Mouse (Mus musculus) heart, adult 9 months (tissue): ENCODE measurements around the gene Slc39a13.
"Not testable (repeated sequence)": the region's sequence is repeated elsewhere in the genome, so short reads cannot be mapped to it uniquely, and the experiment has no call there.

ENCODE experiments used
- DNase-seq, 2 experiments: peaks; one replicate each; pipeline ENCODE4 v3.0.0; 2022; ENCODE audit warnings: low spot score in 2 of 2

Gene Slc39a13

DNA sequence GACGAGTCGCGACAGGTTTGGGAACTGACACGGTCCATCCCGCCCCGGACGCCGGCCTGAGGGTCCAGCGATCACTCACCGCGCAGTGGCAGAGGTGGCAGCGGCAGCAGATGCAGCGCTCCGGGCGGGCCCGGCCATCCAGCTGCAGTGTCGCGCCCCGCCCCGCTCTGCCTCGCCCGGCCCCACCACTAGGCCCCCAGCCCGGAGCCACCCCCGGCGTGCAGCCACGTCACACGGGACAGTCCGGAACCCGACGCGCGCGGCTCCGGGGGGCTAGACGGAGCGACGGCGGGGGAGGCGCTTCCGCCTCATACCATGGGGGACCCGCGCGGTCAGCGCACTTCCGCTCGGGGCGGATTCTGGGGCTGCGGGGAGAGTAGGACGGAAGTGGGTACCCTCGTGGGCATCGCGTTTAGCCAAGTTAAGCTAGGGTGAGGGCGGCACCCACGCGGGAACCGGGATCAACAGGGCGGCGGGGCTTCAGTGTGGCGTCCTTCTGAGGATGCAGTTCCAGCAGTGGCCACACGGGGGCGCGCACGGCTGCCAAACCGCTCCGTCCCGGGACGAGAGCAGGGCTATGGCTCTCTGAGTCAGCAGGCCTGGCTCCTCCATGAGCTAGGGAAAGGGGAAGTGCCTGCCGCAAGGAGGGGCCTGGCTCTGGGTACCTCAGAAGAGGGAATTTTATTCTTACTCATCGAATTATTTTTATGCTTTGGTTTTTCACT lies at the start of gene Slc39a13:
Slc39a13 (minus strand) TSS at position 342 of the 725 bp plus-strand sequence.
- DNase-seq, result peak; percentile 98

DNA sequence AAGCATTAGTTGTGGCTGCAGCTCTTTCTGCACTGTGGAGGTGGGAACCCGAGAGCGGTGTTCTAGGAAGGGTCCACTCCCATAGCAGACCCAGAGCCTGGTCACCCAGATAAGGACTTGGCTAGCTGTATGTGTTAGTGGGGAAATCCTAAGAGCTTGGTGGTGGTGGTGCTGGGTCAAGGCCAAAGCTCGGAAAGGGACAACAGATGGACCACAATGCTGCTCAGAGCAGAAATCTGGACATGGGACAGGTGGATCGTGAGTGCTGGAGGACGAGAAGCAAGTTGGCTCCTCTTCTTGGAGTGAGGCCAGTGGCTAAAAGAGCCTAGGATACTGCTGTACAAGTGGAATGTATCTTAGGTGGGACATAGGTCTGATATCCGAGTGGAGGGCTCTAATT lies 49.3 kb upstream of the Slc39a13 start:
- DNase-seq, result peak in 1 of 2 experiments; percentile 32

DNA sequence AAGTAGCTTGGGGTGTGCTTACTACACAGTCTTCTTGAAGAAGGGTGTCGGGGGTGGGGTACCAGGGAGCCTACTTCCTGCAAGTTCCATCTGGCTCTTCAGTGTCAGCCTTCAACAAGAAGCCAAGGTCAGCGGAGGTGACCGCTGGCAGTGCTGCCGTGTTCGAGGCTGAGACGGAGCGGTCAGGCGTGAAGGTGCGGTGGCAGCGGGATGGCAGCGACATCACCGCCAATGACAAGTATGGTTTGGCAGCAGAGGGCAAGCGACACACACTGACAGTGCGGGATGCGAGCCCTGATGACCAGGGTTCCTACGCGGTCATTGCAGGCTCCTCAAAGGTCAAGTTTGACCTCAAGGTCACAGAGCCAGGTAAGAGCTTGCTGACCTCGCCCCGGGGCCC lies 48.8 kb upstream of the Slc39a13 start:
- DNase-seq, result no peak

DNA sequence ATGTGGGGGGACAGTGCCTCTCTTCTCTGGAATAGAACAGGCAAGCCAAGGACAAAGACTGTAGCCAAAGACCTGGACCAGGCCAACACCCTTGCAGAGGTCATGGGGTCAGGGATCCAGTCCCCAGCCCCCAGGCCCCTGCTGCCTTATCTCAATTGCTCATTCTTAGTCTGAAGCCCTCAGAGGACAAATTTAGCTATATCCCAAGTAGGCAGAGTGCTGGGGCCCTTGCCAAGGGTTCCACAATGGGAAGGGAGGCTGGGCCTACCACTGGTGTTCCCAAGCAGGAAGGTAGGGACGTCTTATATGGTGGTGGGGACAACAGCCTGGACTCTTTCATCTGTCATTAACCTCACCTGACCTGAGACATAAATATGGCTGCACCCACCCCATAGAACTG lies 48.4 kb upstream of the Slc39a13 start:
- peak; percentile 77 to 83 for DNase-seq

DNA sequence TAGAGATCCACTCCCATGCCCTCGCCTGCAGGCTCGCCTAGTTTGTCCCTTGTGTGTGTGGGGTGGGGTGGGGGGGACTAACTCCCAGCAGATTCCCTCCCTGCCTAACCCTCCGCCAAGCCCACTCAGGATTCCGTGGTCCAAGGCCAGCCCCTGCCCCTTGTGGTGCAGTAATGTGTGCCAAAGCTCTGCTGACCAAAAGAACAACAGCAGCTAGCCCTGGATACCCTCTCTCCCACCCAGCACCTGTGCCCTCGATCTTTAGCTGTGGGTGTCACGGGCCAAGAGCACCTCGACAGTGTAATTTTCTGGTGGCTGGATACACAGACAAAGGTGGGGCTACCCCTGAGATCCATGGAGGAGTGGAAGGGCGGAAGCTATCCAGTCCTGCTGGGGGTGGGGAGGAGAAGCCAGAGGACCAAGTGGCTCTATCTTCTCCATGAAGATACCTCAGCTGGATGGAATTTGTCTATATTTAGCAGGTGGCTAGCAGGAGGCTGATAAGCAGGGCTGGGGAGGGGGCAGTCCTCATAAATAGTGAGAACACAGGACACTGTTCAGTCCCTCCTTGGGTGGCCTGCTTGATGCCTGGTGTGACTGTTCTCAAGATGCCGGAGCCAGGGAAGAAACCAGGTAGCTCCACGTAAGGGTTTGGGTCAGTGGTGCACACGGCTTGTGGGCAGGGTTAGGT lies 47.5 kb upstream of the Slc39a13 start, which contains the start of gene Mybpc3:
Mybpc3 (plus strand) TSS at position 560 of the 691 bp plus-strand sequence.
- DNase-seq, result peak; percentile 64 to 67

DNA sequence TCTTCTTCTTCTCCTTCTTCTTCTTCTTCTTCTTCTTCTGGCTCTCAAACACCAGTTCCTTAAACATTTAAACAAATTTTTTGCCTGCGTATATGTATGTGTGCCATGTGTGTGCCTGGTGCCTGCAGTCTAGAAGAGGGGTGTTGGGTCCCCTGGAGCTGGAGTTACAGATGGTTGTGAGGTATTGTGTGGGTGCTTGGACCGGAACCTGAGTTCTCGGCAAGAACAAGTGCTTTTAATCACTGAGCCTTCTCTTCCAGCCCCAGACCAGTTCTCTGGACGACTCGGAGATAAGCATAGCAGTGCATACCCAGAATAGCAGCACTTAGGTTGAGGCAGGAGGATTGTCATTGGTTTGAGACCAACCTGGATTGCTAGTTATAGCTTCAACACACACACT lies 46.6 kb upstream of the Slc39a13 start:
- no peak for DNase-seq

DNA sequence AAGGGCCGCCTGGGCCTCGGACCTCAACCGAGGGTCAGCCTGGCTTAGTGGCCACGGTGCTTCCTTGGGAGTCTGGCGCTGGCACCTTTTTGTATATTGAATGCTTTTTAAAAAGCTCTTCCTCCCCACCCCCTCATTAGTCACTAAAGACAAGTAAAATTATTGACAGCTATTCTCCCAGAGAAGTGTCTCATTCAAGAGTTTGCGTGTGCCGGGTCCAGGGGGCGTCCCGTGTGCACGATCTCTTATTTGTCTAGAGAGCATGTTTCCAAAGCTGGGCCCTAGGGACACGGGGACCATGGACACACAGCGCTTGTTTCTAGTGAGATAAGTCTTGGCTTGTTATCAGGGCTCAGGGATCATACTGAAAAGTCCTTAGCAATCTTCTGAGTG lies 45.4 kb upstream of the Slc39a13 start:
- DNase-seq, result no peak

DNA sequence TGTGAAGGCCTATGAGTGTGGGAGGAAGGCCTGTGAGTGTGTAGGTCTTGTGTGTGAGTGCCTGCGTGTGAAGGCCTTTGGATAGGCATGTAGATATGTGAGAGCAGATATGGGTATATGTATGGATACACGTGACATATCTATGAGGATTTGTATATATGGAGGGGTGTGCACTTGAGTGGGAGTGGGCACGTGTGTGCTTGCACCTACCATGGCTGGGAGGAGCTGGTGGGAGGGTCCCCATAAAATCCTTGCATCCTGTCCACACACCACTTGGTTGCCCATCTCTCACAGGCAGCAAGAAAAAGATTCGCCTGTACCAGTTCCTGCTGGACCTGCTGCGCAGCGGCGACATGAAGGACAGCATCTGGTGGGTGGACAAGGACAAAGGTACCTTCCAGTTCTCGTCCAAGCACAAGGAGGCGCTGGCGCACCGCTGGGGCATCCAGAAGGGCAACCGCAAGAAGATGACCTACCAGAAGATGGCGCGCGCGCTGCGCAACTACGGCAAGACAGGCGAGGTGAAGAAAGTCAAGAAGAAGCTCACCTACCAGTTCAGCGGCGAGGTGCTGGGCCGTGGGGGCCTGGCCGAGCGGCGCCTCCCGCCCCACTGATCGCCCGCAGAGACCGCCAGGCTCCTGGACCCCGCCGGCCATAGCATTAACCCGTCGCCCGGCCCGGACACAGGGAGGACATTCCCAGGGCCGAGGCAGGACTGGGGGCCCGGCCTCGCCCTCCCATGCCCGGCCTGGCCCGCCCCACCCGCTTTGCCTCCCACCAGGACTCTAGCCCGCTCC lies 44.8 kb upstream of the Slc39a13 start:
- peak; percentile 82 to 94 for DNase-seq

DNA sequence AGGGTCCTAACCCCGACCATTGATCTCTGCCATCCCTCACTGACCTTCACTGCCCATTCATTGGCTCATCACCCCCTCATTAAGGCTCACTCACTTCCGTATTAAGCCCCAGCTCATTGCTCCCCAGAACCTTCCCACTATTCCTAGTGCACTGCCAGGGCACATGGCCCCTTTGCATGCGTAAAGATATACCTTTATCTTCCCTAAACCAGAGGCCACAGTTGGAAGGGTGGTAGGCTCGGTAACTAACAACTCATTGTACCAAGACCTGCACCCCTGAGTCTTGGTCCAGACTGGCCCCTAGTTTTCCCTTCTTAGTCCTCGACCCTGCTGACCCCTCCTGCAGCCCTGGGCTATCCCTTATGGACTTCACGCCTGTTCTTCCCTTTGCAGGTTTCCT lies 43.6 kb upstream of the Slc39a13 start:
- DNase-seq, result no peak

DNA sequence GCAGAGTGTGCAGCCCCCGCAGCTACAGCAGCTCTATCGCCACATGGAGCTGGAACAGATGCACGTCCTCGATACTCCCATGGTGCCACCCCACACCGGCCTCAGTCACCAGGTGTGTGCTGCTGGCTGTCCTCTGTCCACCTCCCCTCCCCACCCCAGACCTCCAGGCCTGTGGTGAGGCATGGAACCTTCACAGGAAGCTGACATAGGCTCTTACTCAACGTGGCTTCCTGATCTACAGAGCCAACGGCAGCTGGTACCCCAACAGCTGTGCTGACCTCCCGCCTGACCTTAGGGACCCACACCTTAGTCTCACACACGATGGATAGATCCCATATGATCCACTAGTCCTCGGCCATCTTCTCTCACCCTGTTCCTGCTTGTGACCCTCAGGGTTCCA lies 43.1 kb upstream of the Slc39a13 start:
- no peak for DNase-seq

DNA sequence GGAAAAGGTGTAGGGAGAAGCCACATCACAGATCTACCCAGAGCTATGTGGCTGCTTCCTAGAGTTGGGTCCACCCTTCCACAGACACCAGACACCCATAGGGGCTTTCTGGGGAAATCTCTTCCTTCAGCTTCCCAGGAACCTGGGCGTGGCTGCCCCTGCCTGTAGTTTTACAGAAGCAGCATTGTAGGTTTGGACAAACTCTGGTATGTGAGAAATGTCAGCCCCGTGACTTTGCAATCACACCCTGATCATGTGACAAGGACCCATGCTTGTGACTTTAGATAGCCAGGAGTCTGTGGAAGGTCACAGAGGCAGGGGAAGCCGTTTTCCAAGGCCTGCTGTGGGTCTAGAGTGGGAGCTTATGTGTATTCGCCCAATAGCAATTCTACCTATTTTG lies 42.3 kb upstream of the Slc39a13 start:
- DNase-seq, result no peak

DNA sequence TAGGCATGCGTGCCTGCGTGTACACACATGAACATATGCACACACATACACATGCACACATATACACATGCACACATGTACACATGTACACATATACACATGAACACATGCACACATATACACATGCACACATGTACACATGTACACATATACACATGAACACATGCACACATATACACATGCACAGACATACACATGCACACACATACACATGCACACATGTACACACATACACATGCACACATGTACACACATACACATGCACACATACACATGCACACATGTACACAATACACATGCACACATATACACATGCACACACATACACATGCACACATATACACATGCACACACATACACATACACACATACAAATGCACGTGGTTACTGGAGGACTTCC lies 41.6 kb upstream of the Slc39a13 start:
- not testable (repeated sequence) for DNase-seq

DNA sequence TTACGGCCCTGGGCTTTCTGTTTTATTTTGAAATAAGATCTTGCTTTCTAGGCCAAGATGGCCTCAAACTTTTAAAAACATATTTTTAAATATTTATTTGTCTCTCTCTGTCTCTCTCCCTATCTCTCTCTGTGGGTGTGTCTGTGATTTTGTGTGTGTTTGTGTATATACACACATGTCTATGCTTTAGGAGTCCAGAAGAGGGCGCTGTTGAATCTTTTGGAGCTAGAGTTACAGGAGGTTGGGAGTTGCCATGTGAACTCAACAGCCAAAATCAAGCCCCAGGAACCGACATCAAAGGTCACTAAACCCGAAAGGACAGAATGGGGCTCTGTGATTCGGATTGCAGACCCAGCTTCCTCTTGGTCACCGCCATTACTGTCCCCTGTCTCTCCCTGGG lies 40.2 kb upstream of the Slc39a13 start:
- no peak for DNase-seq

DNA sequence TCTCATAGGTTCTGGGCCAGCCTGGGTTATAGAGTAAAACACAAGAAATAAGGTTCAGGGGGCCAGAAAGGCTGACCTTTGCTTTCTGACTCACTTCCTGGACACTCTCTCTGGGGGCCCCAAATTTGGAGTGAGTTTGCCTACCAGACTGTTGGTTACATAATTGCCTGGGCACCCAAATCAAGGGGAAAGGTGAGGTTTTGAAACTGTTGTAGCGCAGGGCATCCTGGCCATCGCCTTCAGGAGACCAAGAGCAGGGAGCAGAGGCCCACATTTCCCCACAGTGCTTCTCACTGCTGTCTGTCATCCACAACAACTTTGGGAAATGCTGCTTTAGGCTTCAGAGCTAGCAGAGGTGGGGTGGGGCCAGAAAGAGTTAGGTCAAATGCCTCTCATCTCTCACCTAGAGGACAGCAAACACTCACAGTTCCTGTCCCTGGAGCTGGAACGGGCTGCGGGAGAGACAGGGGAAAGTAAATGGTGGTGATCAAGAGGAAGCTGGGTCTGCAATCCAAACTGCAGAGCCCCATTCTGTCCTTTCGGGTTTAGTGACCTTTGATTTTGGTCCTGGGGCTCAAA lies 39.7 kb upstream of the Slc39a13 start:
- no peak for DNase-seq

DNA sequence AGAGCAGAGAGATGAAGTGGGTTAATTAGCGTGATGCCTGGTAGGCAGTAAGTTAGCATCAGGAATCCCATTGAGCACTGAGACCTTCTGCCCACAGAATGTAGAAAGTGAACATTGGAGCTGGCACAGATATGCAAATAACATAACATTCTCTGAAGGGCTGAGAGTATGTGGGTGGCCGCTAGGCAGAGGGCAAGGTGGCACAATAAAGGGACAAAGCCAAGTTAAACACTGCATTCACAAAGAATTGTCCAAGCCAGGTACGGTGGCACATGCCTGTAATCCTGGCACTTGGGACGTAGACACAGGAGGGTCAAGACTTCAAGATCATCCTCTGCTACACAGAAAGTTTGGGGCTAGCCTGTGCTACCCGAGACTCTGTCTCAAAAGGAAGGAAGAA lies 39.0 kb upstream of the Slc39a13 start:
- DNase-seq, result no peak

DNA sequence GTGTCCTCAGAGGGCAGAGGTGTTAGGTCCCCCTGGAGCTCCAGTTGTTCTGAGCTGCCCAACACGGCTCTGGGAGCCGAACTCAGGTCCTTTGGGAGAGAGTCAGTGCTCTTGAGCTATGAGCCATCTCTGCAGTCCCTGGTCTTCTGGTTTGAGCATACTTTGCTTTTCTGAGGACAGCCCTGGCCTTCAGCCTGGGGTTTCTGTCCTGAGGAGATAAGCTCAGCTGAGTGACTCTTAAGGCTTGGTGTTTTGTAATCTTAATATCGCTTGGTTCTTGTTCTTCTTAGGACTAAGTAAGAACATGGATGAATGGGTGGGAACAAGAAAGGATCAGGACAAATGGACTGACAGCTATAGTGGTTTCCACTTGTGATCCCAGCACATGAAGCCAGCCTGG lies 37.9 kb upstream of the Slc39a13 start:
- no peak for DNase-seq

DNA sequence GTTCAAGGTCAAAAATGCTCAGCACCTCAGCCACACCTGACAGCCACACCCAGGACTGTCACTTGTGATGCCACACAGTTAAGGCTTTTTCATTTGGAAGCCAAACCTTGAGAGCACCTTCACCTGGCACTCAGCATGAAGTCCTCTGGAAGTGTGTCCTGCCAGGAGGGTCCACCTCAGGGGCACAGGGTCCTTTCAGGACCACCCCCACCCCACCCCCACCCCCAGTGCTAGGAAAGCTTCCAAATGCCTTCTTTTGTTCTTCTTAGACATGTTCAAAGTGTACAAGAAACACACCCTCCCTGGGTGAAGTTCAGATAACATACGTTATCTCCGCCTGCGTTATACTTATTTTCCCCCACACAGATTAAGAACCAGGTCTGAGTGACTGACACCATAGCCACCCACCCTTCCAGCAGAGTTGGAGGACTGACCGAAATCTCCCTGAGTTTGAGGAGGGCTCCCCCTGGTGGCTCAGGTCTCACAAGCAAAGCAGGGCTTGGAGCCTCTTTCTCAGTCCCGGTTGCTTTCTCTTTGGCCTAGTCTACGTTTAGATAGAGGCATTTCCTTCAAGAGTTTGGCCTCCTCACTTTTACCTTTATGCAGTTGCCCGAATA lies 31.0 kb upstream of the Slc39a13 start:
- DNase-seq, result peak; percentile 69 to 84

DNA sequence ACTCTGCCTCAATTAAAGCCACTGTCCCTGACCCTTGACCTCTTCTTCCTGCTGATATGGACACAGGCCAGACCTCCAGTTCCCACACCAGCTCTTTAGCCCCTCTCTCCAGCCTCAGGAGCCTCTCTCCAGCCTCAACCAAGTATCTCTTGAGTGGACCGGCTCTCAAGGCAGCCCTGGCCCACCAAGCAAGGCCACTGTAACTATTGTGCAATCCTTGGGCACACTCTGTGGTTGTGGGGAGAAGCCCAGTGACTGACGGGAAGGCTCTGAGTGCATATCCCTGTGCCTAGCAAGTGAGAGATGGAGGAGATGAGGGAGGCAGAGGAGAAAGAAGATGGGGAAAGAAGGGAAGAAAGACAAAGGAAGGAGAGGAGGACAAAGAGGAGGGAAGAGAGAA lies 27.9 kb upstream of the Slc39a13 start:
- DNase-seq, result no peak

DNA sequence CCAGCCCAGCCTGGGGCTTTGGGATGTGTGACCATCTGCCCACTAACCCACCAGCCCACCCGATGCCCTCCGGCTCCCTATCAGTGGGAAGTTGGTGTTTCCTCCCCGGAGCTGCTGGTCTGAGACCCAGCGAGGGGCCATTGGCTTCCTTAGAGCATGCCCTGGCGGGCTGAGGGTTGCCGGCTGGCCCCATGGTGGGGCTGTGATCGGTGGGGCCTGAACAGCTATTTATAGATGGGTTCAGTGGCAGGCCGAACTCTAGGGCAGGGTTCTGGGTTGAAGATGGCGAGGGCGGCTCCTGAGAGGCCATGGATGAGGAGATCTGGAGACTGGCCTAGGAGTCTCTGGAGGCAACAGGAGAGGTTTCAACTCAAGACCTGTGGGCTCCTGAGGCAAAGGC lies 26.8 kb upstream of the Slc39a13 start:
- DNase-seq, result no peak

DNA sequence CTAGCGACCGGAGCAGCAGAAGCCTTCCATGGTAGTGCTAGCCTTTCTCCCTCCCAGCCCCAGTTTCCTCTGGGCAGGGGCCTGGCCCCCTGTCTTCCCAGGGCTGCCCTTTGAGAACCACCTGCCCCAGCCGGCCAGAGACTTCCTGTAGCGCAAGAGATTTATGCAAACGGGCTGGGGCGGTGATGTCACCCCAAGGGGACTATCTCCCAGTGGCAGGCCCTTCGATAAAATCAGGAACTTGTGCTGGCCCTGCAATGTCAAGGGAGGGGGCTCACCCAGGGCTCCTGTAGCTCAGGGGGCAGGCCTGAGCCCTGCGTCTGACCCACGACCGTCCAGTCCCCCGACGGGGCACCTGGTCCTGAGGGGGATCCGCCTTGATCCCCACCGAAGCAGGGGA lies 26.3 kb upstream of the Slc39a13 start:
- DNase-seq, result peak in 1 of 2 experiments; percentile 71

DNA sequence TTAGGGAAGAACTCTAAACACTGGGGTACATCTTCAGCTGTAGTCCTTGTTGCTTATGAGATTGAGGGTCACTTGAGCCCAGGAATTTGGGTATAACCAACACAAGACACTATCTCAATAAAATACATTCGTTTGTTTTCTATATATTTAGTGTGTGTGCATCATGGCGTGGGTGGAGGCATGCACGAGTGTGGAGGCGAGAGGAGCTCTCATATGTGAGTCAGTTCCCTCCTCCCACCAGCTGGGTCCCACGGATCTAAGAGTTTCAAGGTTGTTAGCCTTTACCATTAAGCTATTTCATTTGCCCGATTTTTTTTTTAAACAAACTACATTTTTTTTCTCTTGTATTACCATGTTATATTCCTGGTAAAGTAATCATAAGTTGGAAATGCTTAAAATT lies 20.6 kb upstream of the Slc39a13 start:
- DNase-seq, result no peak

DNA sequence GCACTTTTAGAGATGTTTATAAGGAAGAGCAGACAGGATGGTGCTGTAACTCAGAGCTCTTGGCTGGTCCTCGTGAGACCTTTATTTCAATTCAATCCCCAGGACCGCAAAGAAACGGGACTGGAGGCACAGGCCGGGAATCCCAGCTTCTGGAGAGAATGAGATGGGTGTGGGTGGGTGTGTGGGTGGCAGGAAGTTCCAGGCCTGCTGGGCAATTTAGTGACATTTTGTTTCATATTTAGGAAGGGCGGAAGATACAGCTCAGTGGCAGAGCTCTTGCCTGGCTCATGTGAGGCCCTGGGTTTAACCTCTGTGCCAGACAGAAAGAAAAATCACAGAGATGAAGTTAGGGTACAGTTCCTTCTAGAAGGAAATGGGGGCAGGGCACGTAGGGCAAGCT lies 20.0 kb upstream of the Slc39a13 start:
- no peak for DNase-seq
